Mouse (Mus musculus) limb, embryonic 14.5 days (tissue): Measurements from ENCODE around the gene Ssr1. TPM values are rescaled to one million over a fixed set of nuclear protein-coding genes. Genes with fewer than 3 reads are reported as not detected.

Experiments used
- ATAC-seq: fragments of 200-750 bp; cut with Nextera tagmentation; 2 replicates; pipeline ENCODE4 v1.8.0; 2017; ENCODE audit warnings: low read depth, moderate number of reproducible peaks, moderate TSS enrichment; ENCODE audit not compliant: low FRiP score
- DNase-seq: peaks from one replicate; pipeline ENCODE4 v3.0.0-alpha.2; 2015; ENCODE audit warnings: low spot score
- H3K27ac ChIP-seq: fragments of 300-500 bp; sonication (generic); replicated peaks from 2 replicates; pipeline ENCODE4 v1.5.1; 2014; ENCODE audit warnings: low read depth, mild to moderate bottlenecking, low read length, moderate library complexity, mixed read lengths
- H3K27me3 ChIP-seq: fragments of 300-500 bp; sonication (generic); 2 replicates; pipeline ENCODE4 v1.6.1; 2014; ENCODE audit warnings: low read length, mixed read lengths; ENCODE audit not compliant: control insufficient read depth, insufficient read depth
- H3K36me3 ChIP-seq: fragments of 300-500 bp; sonication (generic); 2 replicates; pipeline ENCODE4 v1.6.1; 2014; ENCODE audit warnings: mild to moderate bottlenecking, low read length, moderate library complexity, mixed read lengths; ENCODE audit not compliant: control insufficient read depth, insufficient read depth
- H3K4me1 ChIP-seq: fragments of 300-500 bp; sonication (generic); 2 replicates; pipeline ENCODE4 v1.6.1; 2014; ENCODE audit warnings: antibody characterized with exemption, low read length, mixed read lengths; ENCODE audit not compliant: control insufficient read depth, insufficient read depth
- H3K4me2 ChIP-seq: fragments of 300-500 bp; sonication (generic); replicated peaks from 2 replicates; pipeline ENCODE4 v1.6.1; 2014; ENCODE audit warnings: low read depth, mild to moderate bottlenecking, low read length, moderate library complexity; ENCODE audit not compliant: severe bottlenecking
- H3K4me3 ChIP-seq: fragments of 300-500 bp; sonication (generic); replicated peaks from 2 replicates; pipeline ENCODE4 v1.5.1; 2014; ENCODE audit warnings: low read length
- H3K9ac ChIP-seq: fragments of 300-500 bp; sonication (generic); 2 replicates; pipeline ENCODE4 v1.6.1; 2014; ENCODE audit warnings: mild to moderate bottlenecking, low read depth, low read length, moderate library complexity; ENCODE audit not compliant: severe bottlenecking
- H3K9me3 ChIP-seq: fragments of 300-500 bp; sonication (generic); 2 replicates; pipeline ENCODE4 v1.6.1; 2016; ENCODE audit warnings: low read length; ENCODE audit not compliant: control insufficient read depth
- POLR2A ChIP-seq: fragments of 200-500 bp; IDR thresholded peaks from 2 replicates; pipeline ENCODE4 v1.8.0; 2012; ENCODE audit warnings: inconsistent platforms, mild to moderate bottlenecking, moderate library complexity, borderline replicate concordance; ENCODE audit not compliant: insufficient read depth, insufficient read length; ENCODE audit errors: extremely low read depth
- WGBS: fragments of 180-500 bp; shearing (Covaris S2); extraction: QIAGEN DNeasy Blood & Tissue Kit; methylation state at CpG from one replicate; pipeline ENCODE4 v1.1.7; 2014; 5-methylcytosine and 5-hydroxymethylcytosine counted together
- polyA plus RNA-seq, 2 experiments: library from polyadenylated mRNA; depleted of rRNA in 1 of 2; stranded (reverse) in 1 of 2; unstranded in 1 of 2; fragments of >200 nt; fragmentation: Nextera tagmentation in 1 of 2; extraction: Ambion mirVana in 1 of 2; gene quantifications; 2 replicates each; pipeline versions ENCODE4 v1.2.1 to v1.2.3; 2012 to 2014

Ssr1 gene
- polyA plus RNA-seq, 2 experiments = 36.2 to 137 TPM

GRCm38 (mm10) chr13:37942887-37943331 is 51.1 kb downstream of the Ssr1 start:
- 45% methylated on average over 4 of the region's 4 CpGs for WGBS

GRCm38 (mm10) chr13:37941950-37942886 is 51.8 kb downstream of the Ssr1 start:
- DNase-seq (no peak), ATAC-seq (no peak)
- H3K27ac ChIP-seq = no peak overlapping the region; the same call in 1 of the 2 replicates
- no peak for TF ChIP-seq POLR2A
- peaks cover 17% of the 10 kb centered on the region; the same call in 1 of the 2 replicates for H3K4me1 ChIP-seq
- H3K4me2 ChIP-seq = no peak overlapping the region
- WGBS = 69% methylated on average over 17 of the region's 17 CpGs
- peaks cover 26% of the 10 kb centered on the region for H3K36me3 ChIP-seq
- no peak overlapping the region for H3K9ac ChIP-seq
- no peaks in the 10 kb centered on the region for H3K27me3 ChIP-seq
- no peaks in the 10 kb centered on the region for H3K9me3 ChIP-seq
- no peak overlapping the region for H3K4me3 ChIP-seq

More at GRCm38 (mm10) chr13:37942887-37943331, 51.1 kb downstream of the Ssr1 start:
- Histone ChIP-seq H3K27me3 (no peaks in the 10 kb centered on the region), H3K36me3 (peaks cover 33% of the 10 kb centered on the region), H3K4me3 (no peak overlapping the region), H3K9me3 (no peaks in the 10 kb centered on the region), H3K27ac (peak overlapping the region; percentile 16; the same call in 1 of the 2 replicates), H3K4me2 (no peak overlapping the region), H3K9ac (no peak overlapping the region), H3K4me1 (peaks cover 17% of the 10 kb centered on the region; the same call in 1 of the 2 replicates)
- no peak for DNase-seq
- ATAC-seq = no peak
- TF ChIP-seq POLR2A = no peak

- Histone ChIP-seq H3K27me3 (no peaks in the 10 kb centered on the region), H3K36me3 (peaks cover 31% of the 10 kb centered on the region), H3K9ac (no peak overlapping the region), H3K9me3 (no peaks in the 10 kb centered on the region), H3K4me1 (peaks cover 17% of the 10 kb centered on the region; the same call in 1 of the 2 replicates), H3K4me2 (no peak overlapping the region), H3K27ac (no peak overlapping the region), H3K4me3 (no peak overlapping the region)
- WGBS = 83% methylated on average over 5 of the region's 5 CpGs
- TF ChIP-seq POLR2A = no peak
- ATAC-seq (no peak), DNase-seq (no peak)
Measured at GRCm38 (mm10) chr13:37941138-37941645, 52.8 kb downstream of the Ssr1 start.

- peaks cover 36% of the 10 kb centered on the region for H3K36me3 ChIP-seq
- no peak overlapping the region for H3K9ac ChIP-seq
- no peak overlapping the region for H3K4me2 ChIP-seq
- no peak overlapping the region for H3K4me3 ChIP-seq
- TF ChIP-seq POLR2A = no peak
- H3K27ac ChIP-seq = no peak overlapping the region
- ATAC-seq = no peak
- 68% methylated on average over 5 of the region's 5 CpGs for WGBS
- H3K9me3 ChIP-seq = no peaks in the 10 kb centered on the region
- no peaks in the 10 kb centered on the region for H3K27me3 ChIP-seq
- H3K4me1 ChIP-seq = peaks cover 17% of the 10 kb centered on the region; the same call in 1 of the 2 replicates
- no peak for DNase-seq
Measured at GRCm38 (mm10) chr13:37940649-37941048, 53.4 kb downstream of the Ssr1 start.

- no peak for TF ChIP-seq POLR2A
Measured at GRCm38 (mm10) chr13:37940167-37940566, 53.9 kb downstream of the Ssr1 start.

More at GRCm38 (mm10) chr13:37940167-37940566, 53.9 kb downstream of the Ssr1 start:
- H3K4me2 ChIP-seq = no peak overlapping the region
- no peak overlapping the region for H3K9ac ChIP-seq
- no peaks in the 10 kb centered on the region for H3K27me3 ChIP-seq
- no peak for ATAC-seq
- no peak for DNase-seq
- WGBS = 82% methylated on average over 2 of the region's 2 CpGs
- H3K4me1 ChIP-seq = peaks cover 17% of the 10 kb centered on the region; the same call in 1 of the 2 replicates
- no peak overlapping the region for H3K27ac ChIP-seq
- peaks cover 38% of the 10 kb centered on the region for H3K36me3 ChIP-seq
- no peak overlapping the region for H3K4me3 ChIP-seq
- H3K9me3 ChIP-seq = no peaks in the 10 kb centered on the region
